Mouse (Mus musculus) common myeloid progenitor, adult 5-6 weeks (primary cell): ENCODE data around the gene Gm7697. TPM values are rescaled to one million over a fixed set of nuclear protein-coding genes. Genes with fewer than 3 reads are reported as not detected.
"Not testable (repeated sequence)": the region's sequence is repeated elsewhere in the genome, so short reads cannot be mapped to it uniquely, and the experiment has no call there.

Experiments
- ATAC-seq: replicated peaks from 2 replicates; pipeline ENCODE4 v1.8.0; 2016; ENCODE audit warnings: low read depth, mild to moderate bottlenecking, moderate TSS enrichment, inconsistent platforms; ENCODE audit not compliant: poor library complexity, severe bottlenecking
- total RNA-seq: library from RNA; stranded (forward); fragments of 200-1000, 187-1606 nt; gene quantifications from 2 replicates; pipeline ENCODE4 v1.2.3, GENCODE M21; 2017

Gene Gm7697
- not detected in 2 replicates for total RNA-seq

- not testable (repeated sequence) for ATAC-seq
These were observed at the start of gene Gm7697 for GRCm38 (mm10) chr8:69522876-69523275. Gene Gm7697, minus strand, starts transcription at chr8:69522976.

DNA sequence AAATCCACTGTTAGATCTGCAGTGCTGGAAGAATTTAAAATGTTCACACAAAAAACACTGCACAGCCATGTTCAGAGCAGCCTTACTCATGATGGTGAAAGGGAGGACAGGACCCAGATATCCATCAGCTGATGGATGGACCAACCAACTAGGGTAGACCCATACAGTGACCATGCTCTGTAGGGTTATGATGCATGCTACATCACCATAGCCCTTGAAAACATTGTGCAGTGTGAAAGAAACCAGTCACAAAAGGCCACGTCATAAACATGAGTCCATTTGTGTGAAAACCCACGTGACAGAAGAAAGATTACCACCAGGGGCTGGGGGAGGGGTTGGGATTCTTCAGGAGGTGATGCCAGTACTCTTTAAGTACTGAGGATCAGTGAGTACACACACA lies 28.5 kb upstream of the Gm7697 start:
- ATAC-seq: not testable (repeated sequence)

DNA sequence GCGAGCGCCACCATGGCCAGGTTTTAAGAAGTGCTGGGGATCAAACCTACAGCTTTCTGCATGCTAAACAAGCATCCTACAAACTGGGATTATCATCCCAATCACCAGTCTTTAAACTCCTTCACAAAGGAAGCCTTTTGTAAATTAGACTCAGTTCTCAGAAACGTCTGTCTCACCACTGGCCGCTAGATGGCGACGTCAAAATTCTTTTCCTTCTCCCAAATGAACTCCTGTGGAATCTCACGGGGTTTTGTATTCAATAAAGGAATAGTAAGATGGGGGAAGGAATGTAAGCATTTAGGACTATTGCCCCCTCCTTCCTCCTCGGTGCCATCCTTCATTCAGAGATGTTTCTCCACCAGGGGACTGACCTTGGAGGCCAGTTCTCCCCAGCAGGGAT lies 26.8 kb upstream of the Gm7697 start:
- ATAC-seq: not testable (repeated sequence)

- ATAC-seq: not testable (repeated sequence)
These were observed 25.3 kb upstream of the Gm7697 start for GRCm38 (mm10) chr8:69548114-69548513.

- not testable (repeated sequence) for ATAC-seq
These were observed 24.4 kb upstream of the Gm7697 start for GRCm38 (mm10) chr8:69547208-69547607.

GRCm38 (mm10) chr8:69545020-69545419 lies 22.2 kb upstream of the Gm7697 start:
- ATAC-seq: not testable (repeated sequence)

DNA sequence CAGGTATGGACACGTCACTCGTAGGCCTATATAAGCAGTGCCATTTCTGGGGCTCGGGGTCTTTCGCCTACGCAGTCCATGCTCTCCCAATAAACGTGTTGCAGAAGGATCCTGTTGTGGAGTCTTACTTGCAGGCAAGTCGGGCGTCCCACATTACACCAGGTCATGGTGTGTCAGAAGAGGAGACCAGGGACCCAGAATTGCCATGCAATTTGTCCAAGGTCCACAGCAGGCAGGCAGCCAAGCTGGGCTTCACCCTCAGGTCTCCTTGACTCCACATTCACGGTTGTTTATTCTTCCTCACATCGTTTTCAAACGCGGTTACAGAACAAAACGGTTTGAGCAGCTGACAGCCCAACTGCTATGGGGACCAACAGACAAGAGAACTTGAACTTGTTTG lies 21.7 kb upstream of the Gm7697 start:
- not testable (repeated sequence) for ATAC-seq

- not testable (repeated sequence) for ATAC-seq
These were observed 21.2 kb upstream of the Gm7697 start for GRCm38 (mm10) chr8:69543984-69544383.

DNA sequence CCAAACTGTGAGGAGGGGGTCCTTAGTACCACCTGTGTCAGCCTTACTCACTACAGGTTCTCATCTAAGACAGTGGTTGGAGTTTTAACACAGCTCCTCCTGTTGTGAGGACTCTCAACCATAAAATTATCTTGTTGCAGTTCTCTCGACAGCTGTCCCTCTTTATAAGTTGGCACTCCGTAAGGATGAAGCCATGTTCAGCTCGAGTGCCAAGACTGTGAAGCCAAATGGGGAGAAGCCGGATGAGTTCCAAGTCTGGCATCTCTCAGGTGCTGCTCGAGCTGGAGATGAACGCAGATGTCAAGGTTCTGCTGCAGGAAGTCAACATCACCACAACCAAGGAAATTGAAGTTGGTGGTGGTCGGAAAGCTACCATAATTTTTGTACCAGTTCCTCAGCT lies 18.0 kb upstream of the Gm7697 start:
- ATAC-seq: not testable (repeated sequence)

- not testable (repeated sequence) for ATAC-seq
These were observed 17.6 kb upstream of the Gm7697 start for GRCm38 (mm10) chr8:69540331-69540730.

- not testable (repeated sequence) for ATAC-seq
These were observed 47.8 kb downstream of the Gm7697 start for GRCm38 (mm10) chr8:69474946-69475345.

DNA sequence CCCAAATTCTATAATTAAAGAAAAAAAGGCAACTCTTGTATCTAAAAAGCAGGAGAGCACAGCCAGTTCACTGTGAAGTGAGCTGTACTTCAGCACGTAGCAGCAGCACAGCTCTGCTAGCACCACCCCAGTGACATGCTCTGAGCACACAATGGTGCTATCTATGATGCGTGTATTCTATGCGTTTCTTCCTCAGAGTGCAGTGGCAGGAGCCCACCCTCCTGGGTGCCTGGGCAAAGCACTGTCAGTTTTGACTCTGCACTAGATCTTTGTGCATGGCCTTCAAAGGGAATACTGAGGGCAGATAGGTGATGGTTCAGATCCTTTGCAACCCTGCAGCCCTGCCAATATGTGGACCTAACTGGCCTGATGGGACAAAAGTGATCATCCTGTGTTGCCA lies 69.3 kb downstream of the Gm7697 start, which contains the start of gene Gm9495:
Gene Gm9495, minus strand, starts transcription at position 101 of the 400 bp plus-strand sequence.
- not testable (repeated sequence) for ATAC-seq

Other genes with a start within 250 kb of the Gm7697 start
- gene Gm9495, start 69.4 kb downstream of the Gm7697 start, total RNA-seq: not detected in 2 replicates
- gene Zfp868, start 102.6 kb upstream of the Gm7697 start, total RNA-seq: 13.1 and 28.9 TPM in 2 replicates
- gene Zfp964, start 131.5 kb upstream of the Gm7697 start, total RNA-seq: 0.59 and 0.87 TPM in 2 replicates
- 31.2 and 36.5 TPM in 2 replicates for gene Zfp869, start 187.7 kb upstream of the Gm7697 start, total RNA-seq
- 1.9 and 4.8 TPM in 2 replicates for gene Zfp963, start 227.0 kb upstream of the Gm7697 start, total RNA-seq